Mouse (Mus musculus) limb, embryonic 10.5 days (tissue): ENCODE data around the gene Rundc3b. TPM values are rescaled to one million over a fixed set of nuclear protein-coding genes. Genes with fewer than 3 reads are reported as not detected.

Experiments
- polyA plus RNA-seq: library from polyadenylated mRNA; unstranded; fragments of >200 nt; fragmentation: Nextera tagmentation; extraction: Ambion mirVana; gene quantifications from 2 replicates; pipeline ENCODE4 v1.2.1, GENCODE M21; 2016

The Rundc3b gene
- polyA plus RNA-seq, 1 experiment from 2014 or later, result 2.5 TPM

Other genes with a start within 250 kb of the Rundc3b start
- 62.2 and 65.8 TPM in 2 replicates for gene Dbf4, start 200.2 kb downstream of the Rundc3b start, polyA plus RNA-seq
- gene Slc25a40, start 200.1 kb downstream of the Rundc3b start, polyA plus RNA-seq, result 6.9 and 9.9 TPM in 2 replicates
- 0.18 TPM in 1 of 2 replicates, not detected in the other for gene Abcb1a, start 37.1 kb upstream of the Rundc3b start, polyA plus RNA-seq
- gene Abcb1b, start 175.2 kb upstream of the Rundc3b start, polyA plus RNA-seq, result 0.83 and 1.1 TPM in 2 replicates